ENCODE assay signal across 8 mouse cellular contexts in the genomic region with DNA sequence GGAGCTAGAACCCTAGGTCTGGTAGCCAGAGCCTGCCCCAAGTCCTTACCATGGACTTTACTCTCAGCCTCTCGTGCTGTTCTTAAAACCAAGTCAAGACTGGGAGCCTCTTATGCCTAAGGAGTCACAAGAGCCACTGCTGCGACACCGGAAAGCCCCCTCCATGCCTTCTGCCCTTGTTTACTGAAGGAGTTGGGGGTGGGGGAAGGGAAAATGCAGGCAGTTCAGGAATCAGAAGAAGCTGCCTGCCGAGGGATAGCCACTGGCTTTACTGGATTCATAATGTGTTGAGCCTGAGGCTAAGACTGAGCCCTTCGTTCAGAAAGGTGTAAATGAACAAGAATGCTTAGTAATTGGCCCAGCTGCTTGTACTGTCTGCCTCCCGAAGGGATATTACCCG. TPM values are rescaled to one million over a fixed set of nuclear protein-coding genes. Genes with fewer than 3 reads are reported as not detected.
DNase-seq lines count a peak whose midpoint lies in the region; ATAC-seq and TF ChIP-seq lines count a peak whose summit lies in the region.

No protein-coding gene starts in this region.

- peaks cover 19 to 32% of the 10 kb centered on the region in 2 experiments for H3K4me1 ChIP-seq in CH12.LX (ENCODE audit: control insufficient read depth in 1 of 2, insufficient read depth in 2 of 2)
- H3K4me1 ChIP-seq in forebrain, embryonic 15.5 days = peaks cover 36% of the 10 kb centered on the region
- peaks cover 44% of the 10 kb centered on the region for H3K4me1 ChIP-seq in liver, embryonic 15.5 days (replicated peaks)

- in situ Hi-C loops in CH12.LX (cut with MboI; ENCODE audit: low pct_ligation_motif_present, low pct_unique_long_range_greater_than_20kb, low sequenced_read_pairs) = loop anchor here (10.0 kb wide), 1 partner anchor 182 kb away; a partner anchor contains a TSS

- H3K27me3 ChIP-seq in CH12.LX (replicated peaks) = peaks cover 12% of the 10 kb centered on the region
- peaks cover 8% of the 10 kb centered on the region for H3K27me3 ChIP-seq in forebrain, embryonic 15.5 days
- peaks cover 6% of the 10 kb centered on the region; the same call in 1 of the 2 replicates for H3K27me3 ChIP-seq in liver, embryonic 15.5 days

- H3K9me3 ChIP-seq in CH12.LX (replicated peaks; ENCODE audit: low read length) = peaks cover 3% of the 10 kb centered on the region
- H3K9me3 ChIP-seq in forebrain, embryonic 15.5 days = no peaks in the 10 kb centered on the region
- H3K9me3 ChIP-seq in liver, embryonic 15.5 days (replicated peaks) = no peaks in the 10 kb centered on the region

- no peak for TF ChIP-seq RAD21 in CH12.LX (IDR thresholded peaks at IDR 0.05; ENCODE audit: low read depth, low read length)

- H3K79me2 ChIP-seq in CH12.LX (replicated peaks; ENCODE audit: control insufficient read depth, extremely low read depth, insufficient read depth, poor library complexity, severe bottlenecking) = 0 out of 2 replicates have a peak, but pooled peaks cover 3% of the 10 kb centered on the region

- H3K4me3 ChIP-seq in CH12.LX (replicated peaks in 1 of 3; ENCODE audit: low read depth in 2 of 3, low read length in 2 of 3, poor library complexity in 1 of 3) = peak overlapping the region; percentile 73 to 99 (median 84)
- H3K4me3 ChIP-seq in forebrain, embryonic 15.5 days = peak overlapping the region; percentile 94
- H3K4me3 ChIP-seq in liver, embryonic 15.5 days (replicated peaks) = peak overlapping the region; percentile 86

- H3K27ac ChIP-seq in CH12.LX (ENCODE audit: insufficient read depth, low read depth) = peak overlapping the region; percentile 34; the same call in 1 of the 2 replicates
- peak overlapping the region; percentile 74 for H3K27ac ChIP-seq in forebrain, embryonic 15.5 days (replicated peaks)
- peak overlapping the region; percentile 20; the same call in 1 of the 2 replicates for H3K27ac ChIP-seq in liver, embryonic 15.5 days (replicated peaks)

- peak; percentile 42 for DNase-seq in embryo, embryonic 11 days
- no peak for DNase-seq in embryo, embryonic 10 days (ENCODE audit: low spot score)
- peak; percentile 29 for DNase-seq in CH12.LX (ENCODE audit: extremely low read depth)
- no peak for DNase-seq in urinary bladder, postnatal 4 days (ENCODE audit: low spot score in 2 of 2)
- DNase-seq in left cerebral cortex, adult 18-20 months (ENCODE audit: low spot score in 2 of 2) = no peak
- DNase-seq in kidney, postnatal 4 days = no peak

- peak overlapping the region; percentile 64 for H3K4me2 ChIP-seq in CH12.LX (ENCODE audit: insufficient read depth, low read depth, poor library complexity, severe bottlenecking)
- peak overlapping the region; percentile 95 for H3K4me2 ChIP-seq in forebrain, embryonic 15.5 days (replicated peaks)
- H3K4me2 ChIP-seq in liver, embryonic 15.5 days = peak overlapping the region; percentile 86

- dilution Hi-C loops in CH12.LX (cut with MboI; ENCODE audit: extremely low pct_ligation_motif_present, extremely low pct_unique_long_range_greater_than_20kb, low sequenced_read_pairs) = no loop called here

- peak overlapping the region; percentile 85 for H3K9ac ChIP-seq in CH12.LX (ENCODE audit: insufficient read depth, low read depth)
- H3K9ac ChIP-seq in forebrain, embryonic 15.5 days (replicated peaks) = peak overlapping the region; percentile 96
- peak overlapping the region; percentile 88 for H3K9ac ChIP-seq in liver, embryonic 15.5 days

- WGBS in forebrain, embryonic 15.5 days = 7% methylated on average over 7 of the region's 7 CpGs
- 35% methylated on average over 7 of the region's 7 CpGs for WGBS in liver, embryonic 15.5 days (ENCODE audit: insufficient replicate concordance)

- no peak for TF ChIP-seq EP300 in CH12.LX (IDR thresholded peaks at IDR 0.05; ENCODE audit: low read length)

- peak; percentile 11; the same call in 1 of the 2 replicates for ATAC-seq in forebrain, embryonic 15.5 days (replicated peaks)
- ATAC-seq in liver, embryonic 15.5 days (ENCODE audit: insufficient read depth) = no peak

- TF ChIP-seq POLR2A in CH12.LX (IDR thresholded peaks at IDR 0.05; ENCODE audit: low read depth, low read length) = no peak

- H3K36me3 ChIP-seq in CH12.LX (replicated peaks in 1 of 2; ENCODE audit: control insufficient read depth in 1 of 2, insufficient read depth in 1 of 2, low read length in 1 of 2) = peaks cover 26 to 31% of the 10 kb centered on the region in 2 experiments
- peaks cover 12% of the 10 kb centered on the region; the same call in 1 of the 2 replicates for H3K36me3 ChIP-seq in forebrain, embryonic 15.5 days
- peaks cover 18% of the 10 kb centered on the region for H3K36me3 ChIP-seq in liver, embryonic 15.5 days (replicated peaks)

- TF ChIP-seq CTCF in CH12.LX (conservative IDR thresholded peaks at IDR 0.05 in 1 of 2, IDR thresholded peaks at IDR 0.05 in 1 of 2; ENCODE audit: low read depth in 2 of 2, low read length in 2 of 2) = no peak

TF ChIP-seq in CH12.LX, 34 proteins besides CTCF, POLR2A, EP300 and RAD21:
- TF ChIP-seq TBP (conservative IDR thresholded peaks at IDR 0.05; ENCODE audit: low read depth, low read length) (no peak), BHLHE40 (IDR thresholded peaks at IDR 0.05; ENCODE audit: low read depth, low read length) (0 out of 2 replicates have a peak, but pooled peaks have one; percentile 12), ZMIZ1 (IDR thresholded peaks at IDR 0.05; ENCODE audit: low read depth, low read length) (no peak), SIN3A (IDR thresholded peaks at IDR 0.05; ENCODE audit: low read length) (no peak), PAX5 (IDR thresholded peaks at IDR 0.05; ENCODE audit: low read length) (no peak), CHD2 (IDR thresholded peaks at IDR 0.05; ENCODE audit: low read length) (peak; percentile 68), SMC3 (IDR thresholded peaks at IDR 0.05; ENCODE audit: low read depth, low read length) (no peak)

RNA-seq across cellular contexts. Expression of a gene that starts 0.4 kb away (rescaled TPM):
- total RNA-seq in CH12.LX (2012; rRNA removed) (59.7 and 67.2 TPM in 2 replicates), CH12.LX (2014; rRNA removed) (63.2 and 70.6 TPM in 2 replicates)
- polyA plus RNA-seq in CH12.LX (2012; ENCODE audit: insufficient read length, low read depth) = 50.3 and 67.9 TPM in 2 replicates
- 94.2 and 95.7 TPM in 2 replicates for polyA plus RNA-seq in forebrain, embryonic 15.5 days (2015; fragmentation: Nextera tagmentation; extraction: Ambion mirVana)
- polyA plus RNA-seq in liver, embryonic 15.5 days (2015; fragmentation: Nextera tagmentation; extraction: Ambion mirVana) = 25.4 and 29.5 TPM in 2 replicates
- 10 to 100 TPM; 37.1 to 41.8 TPM for total RNA-seq in left cerebral cortex, adult 18-20 months (2021)

RNA-seq across cellular contexts. Expression of a gene that starts 29.7 kb away (rescaled TPM):
- total RNA-seq in CH12.LX (2012; rRNA removed) (6.7 and 9.9 TPM in 2 replicates), CH12.LX (2014; rRNA removed) (3.2 and 3.4 TPM in 2 replicates)
- polyA plus RNA-seq in CH12.LX (2012; ENCODE audit: insufficient read length, low read depth) = 5.6 and 6.1 TPM in 2 replicates
- polyA plus RNA-seq in forebrain, embryonic 15.5 days (2015; fragmentation: Nextera tagmentation; extraction: Ambion mirVana) = 28.1 and 34.0 TPM in 2 replicates
- polyA plus RNA-seq in liver, embryonic 15.5 days (2015; fragmentation: Nextera tagmentation; extraction: Ambion mirVana) = 8.0 and 9.4 TPM in 2 replicates
- 100 to 1,000 TPM; 220 to 272 TPM for total RNA-seq in left cerebral cortex, adult 18-20 months (2021)

Comparison
In these comparisons a context has a peak if more than half of its experiments do, and no peak if none do; other contexts are left out.
1. DNase-seq: peak in embryo, embryonic 11 days (single experiment) and CH12.LX (single experiment); none in embryo, embryonic 10 days (single experiment), urinary bladder, postnatal 4 days (0 of 2), left cerebral cortex, adult 18-20 months (0 of 2) and kidney, postnatal 4 days (0 of 2).
2. H3K27ac ChIP-seq: peak in every context shown above with its lines; median percentile 74 in forebrain, embryonic 15.5 days; 34 in CH12.LX; 20 in liver, embryonic 15.5 days.
3. Peak in every context shown above with its lines, with median percentiles within 50 percentile points of each other: H3K4me2 ChIP-seq, H3K4me3 ChIP-seq and H3K9ac ChIP-seq.